Mouse (Mus musculus) midbrain, embryonic 15.5 days (tissue): ENCODE measurements around the gene Rbms2. TPM values are rescaled to one million over a fixed set of nuclear protein-coding genes. Genes with fewer than 3 reads are reported as not detected.
"Not testable (repeated sequence)": the region's sequence is repeated elsewhere in the genome, so short reads cannot be mapped to it uniquely, and the experiment has no call there.

Source experiments
- ATAC-seq: fragments of 200-750 bp; cut with Nextera tagmentation; replicated peaks from 2 replicates; pipeline ENCODE4 v1.8.0; 2017; ENCODE audit warnings: moderate TSS enrichment
- H3K27ac ChIP-seq: fragments of 300-500 bp; sonication (generic); 2 replicates; pipeline ENCODE4 v1.5.1; 2015; ENCODE audit warnings: mild to moderate bottlenecking, inconsistent platforms
- H3K27me3 ChIP-seq: fragments of 300-500 bp; sonication (generic); replicated peaks from 2 replicates; pipeline ENCODE4 v1.6.1; 2015; ENCODE audit warnings: inconsistent platforms
- H3K36me3 ChIP-seq: fragments of 300-500 bp; sonication (generic); replicated peaks from 2 replicates; pipeline ENCODE4 v1.6.1; 2015; ENCODE audit warnings: inconsistent platforms
- H3K4me1 ChIP-seq: fragments of 300-500 bp; sonication (generic); 2 replicates; pipeline ENCODE4 v1.6.1; 2015; ENCODE audit warnings: inconsistent platforms
- H3K4me2 ChIP-seq: fragments of 300-500 bp; sonication (generic); 2 replicates; pipeline ENCODE4 v1.6.1; 2015; ENCODE audit warnings: inconsistent platforms, mild to moderate bottlenecking, moderate library complexity
- H3K4me3 ChIP-seq: fragments of 300-500 bp; sonication (generic); 2 replicates; pipeline ENCODE4 v1.5.1; 2015; ENCODE audit warnings: mild to moderate bottlenecking, inconsistent platforms
- H3K9ac ChIP-seq: fragments of 300-500 bp; sonication (generic); 2 replicates; pipeline ENCODE4 v1.6.1; 2015; ENCODE audit warnings: mild to moderate bottlenecking, inconsistent platforms
- H3K9me3 ChIP-seq: fragments of 300-500 bp; sonication (generic); 2 replicates; pipeline ENCODE4 v1.6.1; 2016; ENCODE audit warnings: inconsistent platforms
- WGBS: fragments of 180-500 bp; shearing (Covaris S2); methylation state at CpG from one replicate; pipeline ENCODE4 v1.1.7; 2015; ENCODE audit warnings: mixed read lengths; 5-methylcytosine and 5-hydroxymethylcytosine counted together
- polyA plus RNA-seq: library from polyadenylated mRNA; unstranded; fragments of >200 nt; fragmentation: Nextera tagmentation; extraction: Ambion mirVana; gene quantifications from 2 replicates; pipeline ENCODE4 v1.2.1, GENCODE M21; 2015

Rbms2 gene
- polyA plus RNA-seq, 1 experiment from 2014 or later = 9.2 TPM

DNA sequence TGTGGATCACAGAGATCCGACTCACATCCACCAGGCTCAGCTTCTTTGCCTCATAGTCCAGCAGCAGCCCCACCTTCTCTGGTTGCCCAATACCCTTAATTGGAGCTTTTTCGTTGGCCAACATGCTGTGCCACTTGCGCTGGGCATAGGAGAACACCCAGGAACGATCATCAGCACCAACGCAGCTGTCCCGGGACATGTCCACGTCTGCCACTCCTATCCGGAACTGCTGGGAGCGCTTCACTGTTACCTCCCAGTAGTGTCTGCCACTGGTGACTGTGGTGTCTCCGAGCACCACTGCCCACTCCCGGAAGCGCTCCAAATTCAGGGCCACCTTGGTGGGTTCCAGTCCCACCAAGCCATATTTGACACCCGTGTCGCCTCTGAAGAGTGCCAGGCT, 30.9 kb upstream of the Rbms2 start:
- Histone ChIP-seq H3K4me1 (peaks cover 13% of the 10 kb centered on the region), H3K9ac (peak overlapping the region; percentile 54), H3K9me3 (no peaks in the 10 kb centered on the region), H3K36me3 (no peaks in the 10 kb centered on the region), H3K4me3 (peak overlapping the region; percentile 68), H3K4me2 (peak overlapping the region; percentile 94), H3K27me3 (no peaks in the 10 kb centered on the region), H3K27ac (peak overlapping the region; percentile 56; the same call in 1 of the 2 replicates)
- 25% methylated on average over 14 of the region's 14 CpGs for WGBS
- ATAC-seq = peak; percentile 52; the same call in 1 of the 2 replicates

DNA sequence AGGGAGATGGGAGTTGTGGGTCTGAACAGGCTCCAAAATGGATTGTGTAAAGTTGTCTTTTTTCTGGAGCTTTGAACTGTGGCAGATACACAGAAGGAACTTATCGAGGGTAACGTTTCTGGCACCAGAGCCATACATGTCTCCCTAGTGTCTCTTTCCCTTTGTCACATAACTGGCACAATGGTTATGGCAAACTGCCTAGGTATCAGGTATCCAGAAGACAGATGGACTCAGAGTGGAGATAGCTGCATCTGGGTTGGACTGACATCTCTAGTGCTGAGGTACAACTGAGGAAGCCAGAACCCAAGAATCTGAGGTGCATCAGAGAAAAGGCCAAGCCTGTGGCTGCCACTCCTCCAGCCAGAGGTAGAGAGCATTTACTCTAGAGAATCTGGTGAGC, 30.0 kb upstream of the Rbms2 start:
- H3K27ac ChIP-seq = no peak overlapping the region
- H3K27me3 ChIP-seq = no peaks in the 10 kb centered on the region
- no peak overlapping the region for H3K4me2 ChIP-seq
- H3K9me3 ChIP-seq = no peaks in the 10 kb centered on the region
- H3K4me1 ChIP-seq = peaks cover 13% of the 10 kb centered on the region
- H3K4me3 ChIP-seq = no peak overlapping the region
- H3K9ac ChIP-seq = no peak overlapping the region
- WGBS = 96% methylated on average over 2 of the region's 2 CpGs
- H3K36me3 ChIP-seq = no peaks in the 10 kb centered on the region
- no peak for ATAC-seq

DNA sequence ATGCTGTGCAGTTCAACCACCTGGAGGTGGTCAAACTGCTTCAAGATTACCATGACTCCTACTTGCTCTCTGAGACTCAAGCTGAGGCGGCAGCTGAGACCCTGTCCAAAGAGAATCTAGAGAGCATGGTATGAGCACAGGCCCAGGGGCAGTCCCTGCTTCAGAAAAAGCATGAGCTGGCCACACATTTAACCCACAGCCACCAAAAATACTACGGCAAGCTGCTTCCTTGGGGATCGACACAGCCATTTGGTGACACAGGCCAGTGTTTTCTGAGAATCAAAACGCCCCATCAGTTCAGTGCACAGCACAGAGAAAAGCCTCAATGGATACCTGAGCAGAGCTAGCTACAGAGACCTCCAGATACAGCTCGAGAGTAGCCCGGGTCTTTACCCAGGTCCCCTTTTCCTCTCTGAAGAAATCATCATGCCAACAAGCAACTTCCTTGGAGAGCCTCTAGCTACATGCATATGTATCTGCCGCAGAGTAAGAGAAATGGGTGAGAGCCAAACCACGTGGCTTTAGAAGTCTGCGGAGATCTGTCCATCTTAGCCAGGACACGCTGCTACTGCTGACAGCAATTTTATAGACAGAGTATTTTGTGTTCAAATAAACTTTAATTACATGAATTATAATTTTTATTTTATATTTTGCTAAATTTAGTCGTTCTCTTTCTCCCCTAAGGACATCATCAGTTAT, 29.4 kb upstream of the Rbms2 start:
- no peak for ATAC-seq
- H3K36me3 ChIP-seq = no peaks in the 10 kb centered on the region
- H3K9ac ChIP-seq = no peak overlapping the region
- H3K4me2 ChIP-seq = no peak overlapping the region
- H3K27ac ChIP-seq = no peak overlapping the region
- no peaks in the 10 kb centered on the region for H3K27me3 ChIP-seq
- no peaks in the 10 kb centered on the region for H3K9me3 ChIP-seq
- no peak overlapping the region for H3K4me3 ChIP-seq
- 94% methylated on average over 11 of the region's 11 CpGs for WGBS
- H3K4me1 ChIP-seq = peaks cover 13% of the 10 kb centered on the region

DNA sequence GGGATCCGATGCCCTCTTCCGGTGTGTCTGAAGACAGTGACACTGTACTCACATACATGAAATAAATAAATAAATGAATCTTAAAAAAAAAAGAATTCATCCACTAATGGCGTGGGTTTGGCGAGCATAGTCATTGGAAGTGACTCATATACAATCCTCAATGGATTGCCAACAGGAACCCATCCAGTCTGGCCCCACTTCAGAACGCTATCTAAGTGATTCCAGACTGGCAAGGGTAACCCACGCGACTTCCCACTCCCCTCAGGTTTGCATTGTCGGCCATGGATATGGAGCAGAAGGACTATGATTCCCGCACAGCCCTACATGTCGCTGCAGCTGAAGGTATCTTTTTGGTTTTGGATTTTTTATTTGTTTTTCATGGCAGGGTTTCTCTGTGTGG, 28.2 kb upstream of the Rbms2 start:
- Histone ChIP-seq H3K27ac (no peak overlapping the region), H3K9me3 (no peaks in the 10 kb centered on the region), H3K27me3 (no peaks in the 10 kb centered on the region), H3K9ac (no peak overlapping the region), H3K4me1 (peaks cover 13% of the 10 kb centered on the region), H3K4me3 (no peak overlapping the region), H3K4me2 (no peak overlapping the region), H3K36me3 (no peaks in the 10 kb centered on the region)
- WGBS = 93% methylated on average over 10 of the region's 10 CpGs
- no peak for ATAC-seq

DNA sequence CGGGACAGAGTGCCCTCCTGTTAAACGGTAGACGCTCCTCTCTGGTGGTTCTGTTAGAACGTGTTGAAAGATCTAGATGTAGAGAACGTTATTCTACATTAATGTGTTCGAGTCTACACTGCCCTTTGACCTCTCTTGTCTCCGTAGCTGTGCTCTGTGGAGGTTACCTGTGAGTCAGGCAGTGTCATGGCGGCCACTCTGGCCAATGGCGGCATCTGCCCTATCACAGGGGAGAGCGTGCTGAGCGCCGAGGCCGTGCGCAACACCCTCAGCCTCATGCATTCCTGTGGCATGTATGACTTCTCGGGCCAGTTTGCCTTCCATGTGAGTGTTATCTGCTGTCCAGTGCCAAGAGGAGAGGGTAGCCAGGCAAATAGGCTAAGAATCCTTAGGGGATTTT, 24.8 kb upstream of the Rbms2 start:
- Histone ChIP-seq H3K9ac (no peak overlapping the region), H3K4me1 (no peaks in the 10 kb centered on the region), H3K27me3 (no peaks in the 10 kb centered on the region), H3K4me3 (no peak overlapping the region), H3K27ac (no peak overlapping the region), H3K4me2 (no peak overlapping the region), H3K9me3 (no peaks in the 10 kb centered on the region), H3K36me3 (no peaks in the 10 kb centered on the region)
- WGBS = 87% methylated on average over 15 of the region's 15 CpGs
- no peak for ATAC-seq

DNA sequence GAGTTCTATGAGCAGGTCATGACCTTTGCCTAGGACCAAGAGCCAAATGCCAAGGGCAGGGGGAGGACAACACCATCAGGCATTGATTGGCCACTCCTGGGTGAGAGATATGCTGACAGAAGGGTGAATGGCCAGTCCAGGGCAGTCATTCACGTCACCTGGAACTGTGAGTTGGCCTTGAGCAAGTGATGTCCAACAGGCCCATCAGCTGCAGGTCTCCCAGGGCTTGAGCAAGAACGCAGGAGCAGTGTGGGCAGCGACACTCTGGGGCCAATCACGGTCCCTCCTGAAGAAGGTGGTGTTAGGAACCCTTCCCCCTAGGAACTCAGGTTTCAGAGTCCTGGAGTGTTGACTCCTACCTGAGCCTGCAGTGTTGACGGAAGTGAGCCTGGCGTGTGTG, 21.8 kb upstream of the Rbms2 start:
- no peaks in the 10 kb centered on the region for H3K4me1 ChIP-seq
- H3K9ac ChIP-seq = no peak overlapping the region
- no peaks in the 10 kb centered on the region for H3K9me3 ChIP-seq
- H3K27ac ChIP-seq = no peak overlapping the region
- no peaks in the 10 kb centered on the region for H3K27me3 ChIP-seq
- 82% methylated on average over 6 of the region's 6 CpGs for WGBS
- no peak overlapping the region for H3K4me2 ChIP-seq
- H3K4me3 ChIP-seq = no peak overlapping the region
- no peaks in the 10 kb centered on the region for H3K36me3 ChIP-seq
- no peak for ATAC-seq

DNA sequence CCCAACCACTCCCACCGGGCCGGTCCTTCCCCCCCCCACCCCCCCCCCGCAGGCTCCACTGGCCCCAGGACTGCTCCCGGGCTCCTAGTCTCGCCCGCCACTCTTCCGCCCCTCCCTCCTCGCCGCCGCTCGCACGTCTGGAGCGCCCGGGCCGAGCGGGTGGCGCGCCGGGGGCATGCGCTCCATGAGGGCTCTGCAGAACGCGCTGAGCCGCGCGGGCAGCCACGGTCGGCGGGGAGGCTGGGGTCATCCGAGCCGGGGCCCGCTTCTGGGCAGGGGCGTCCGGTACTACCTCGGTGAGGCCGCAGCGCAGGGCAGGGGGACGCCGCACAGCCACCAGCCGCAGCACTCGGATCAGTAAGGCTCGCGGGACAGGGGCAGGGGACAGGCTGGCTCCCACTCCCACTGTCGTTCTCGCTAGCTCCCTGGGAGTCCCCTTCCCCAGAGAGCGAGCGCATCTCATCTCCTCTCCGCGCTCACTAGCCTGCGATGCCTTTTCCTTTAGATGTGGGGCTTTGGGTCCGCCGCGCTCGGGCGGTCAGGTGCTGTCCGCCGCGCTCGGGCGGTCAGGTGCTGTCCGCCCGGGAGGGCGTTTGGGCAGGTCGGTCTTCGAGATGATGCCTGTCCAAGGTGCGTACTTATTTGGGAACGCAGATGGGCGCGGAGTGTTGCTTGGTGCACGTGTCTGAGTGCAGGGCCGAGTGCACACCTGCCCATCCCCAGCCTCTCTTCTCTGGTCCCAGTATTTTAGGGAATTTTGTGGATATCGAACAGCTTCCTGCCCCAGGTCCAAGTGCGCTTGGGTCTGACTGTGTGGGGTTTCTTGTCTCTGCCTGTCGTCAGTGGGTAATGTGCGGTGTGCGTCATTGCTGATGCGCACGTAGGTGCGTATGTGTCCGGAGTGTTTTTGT, 14.7 kb upstream of the Rbms2 start:
- peak; percentile 91 for ATAC-seq
- Histone ChIP-seq H3K4me1 (peaks cover 14% of the 10 kb centered on the region), H3K27ac (0 out of 2 replicates have a peak overlapping the region, but pooled peaks have one; percentile 24), H3K9ac (peak overlapping the region; percentile 56), H3K27me3 (peaks cover 21% of the 10 kb centered on the region), H3K4me3 (peak overlapping the region; percentile 66), H3K4me2 (peak overlapping the region; percentile 99), H3K9me3 (no peaks in the 10 kb centered on the region), H3K36me3 (no peaks in the 10 kb centered on the region)
- under 1% methylated on average over 73 of the region's 79 CpGs for WGBS

DNA sequence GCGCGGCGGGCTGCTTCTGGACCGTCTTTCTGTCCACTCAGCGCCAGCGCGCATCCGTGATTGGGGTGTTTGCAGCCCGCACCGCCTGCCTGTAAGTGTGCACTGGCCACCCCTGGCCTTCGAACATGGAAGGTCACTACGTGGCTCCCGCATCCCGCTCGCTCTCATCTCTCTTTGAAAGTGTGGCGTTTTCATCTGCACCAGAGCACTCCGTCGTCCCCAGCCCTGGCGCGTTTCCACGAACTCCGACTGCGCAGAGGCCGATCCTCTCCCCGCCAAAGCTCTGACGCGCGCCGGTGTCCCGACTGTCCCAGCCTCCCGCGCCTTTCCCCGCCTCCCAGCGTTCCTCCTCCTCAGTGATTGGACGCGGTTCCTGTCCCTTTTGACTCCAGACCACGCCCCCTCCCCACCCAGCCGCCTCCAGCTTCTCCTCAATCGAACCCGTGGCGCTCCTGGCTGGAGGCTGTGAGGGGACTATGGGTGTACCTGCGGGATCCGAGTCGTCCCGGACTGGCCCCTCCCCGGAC, 14.0 kb upstream of the Rbms2 start, which contains the start of gene Gls2:
TSS of gene Gls2 (plus strand) at position 434 of the 527 bp plus-strand sequence.
- under 1% methylated on average over 45 of the region's 46 CpGs for WGBS
- peak within 1 kb of the TSS; percentile 42; the same call in 1 of the 2 replicates for H3K27ac ChIP-seq
- ATAC-seq = peak; percentile 97

DNA sequence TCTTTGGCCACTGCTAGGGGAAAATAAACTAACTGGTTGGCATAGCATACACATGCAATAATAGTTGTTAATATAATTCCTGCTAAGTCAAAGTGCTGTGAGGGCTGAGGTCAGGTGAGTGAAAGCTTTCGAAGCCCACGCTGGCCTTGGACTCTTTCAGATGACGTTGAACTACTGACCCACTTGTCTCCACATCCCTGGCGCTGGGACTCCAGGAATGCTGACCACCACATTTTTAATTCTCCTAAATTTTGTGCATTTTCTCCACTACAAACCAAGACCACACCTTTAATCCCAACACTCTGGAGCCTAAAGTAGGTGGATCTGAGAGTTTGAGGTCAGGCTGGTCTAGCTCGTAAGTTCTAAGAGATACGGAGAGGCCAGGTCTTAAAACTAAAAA, 13.0 kb upstream of the Rbms2 start:
- Histone ChIP-seq H3K36me3 (no peaks in the 10 kb centered on the region), H3K27ac (no peak overlapping the region), H3K4me2 (no peak overlapping the region), H3K27me3 (peaks cover 21% of the 10 kb centered on the region), H3K9ac (no peak overlapping the region), H3K9me3 (no peaks in the 10 kb centered on the region), H3K4me1 (peaks cover 14% of the 10 kb centered on the region), H3K4me3 (no peak overlapping the region)
- WGBS = 93% methylated on average over 6 of the region's 6 CpGs
- ATAC-seq = no peak

More for the DNA sequence above, 14.0 kb upstream of the Rbms2 start, which contains the start of gene Gls2:
- peak within 1 kb of the TSS; percentile 99 for H3K4me2 ChIP-seq
- H3K36me3 ChIP-seq = no peaks in the 10 kb centered on the region
- peak within 1 kb of the TSS; percentile 66 for H3K4me3 ChIP-seq
- peaks cover 14% of the 10 kb centered on the region for H3K4me1 ChIP-seq
- H3K9me3 ChIP-seq = no peaks in the 10 kb centered on the region
- H3K9ac ChIP-seq = peak within 1 kb of the TSS; percentile 56
- peaks cover 21% of the 10 kb centered on the region for H3K27me3 ChIP-seq

DNA sequence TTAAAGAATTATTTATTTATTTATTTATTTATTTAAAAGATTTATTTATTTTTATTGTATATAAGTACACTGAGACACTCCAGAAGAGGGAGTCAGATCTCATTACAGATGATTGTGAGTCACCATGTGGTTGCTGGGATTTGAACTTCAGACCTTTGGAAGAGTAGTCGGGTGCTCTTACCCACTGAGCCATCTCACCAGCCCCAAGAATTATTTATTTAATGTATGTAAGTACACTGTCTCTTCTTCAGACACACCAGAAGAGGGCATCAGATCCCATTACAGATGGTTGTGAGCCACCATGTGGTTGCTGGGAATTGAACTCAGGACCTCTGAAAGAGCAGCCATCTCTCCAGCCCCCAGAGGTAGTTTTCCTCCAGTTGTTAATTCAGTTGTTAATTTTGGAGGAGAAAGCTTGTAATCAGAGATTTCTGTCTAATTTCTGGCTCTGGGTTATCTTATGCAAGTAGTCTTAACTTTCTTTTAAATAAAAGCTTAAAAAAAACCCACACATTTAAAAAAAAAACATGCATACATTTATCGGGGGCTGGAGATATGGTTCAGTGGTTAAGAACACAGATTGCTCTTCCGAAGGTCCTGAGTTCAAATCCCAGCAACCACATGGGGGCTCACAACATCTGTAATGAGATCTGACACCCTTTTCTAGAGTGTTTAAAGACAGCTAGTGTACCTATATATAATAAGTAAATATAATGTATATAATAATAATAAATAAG, 12.1 kb upstream of the Rbms2 start:
- H3K9me3 ChIP-seq, H3K9ac ChIP-seq, H3K36me3 ChIP-seq, ATAC-seq, H3K4me3 ChIP-seq, H3K27ac ChIP-seq, H3K4me2 ChIP-seq: not testable (repeated sequence)
- H3K4me1 ChIP-seq = peaks cover 14% of the 10 kb centered on the region
- WGBS = 89% methylated on average over 3 of the region's 3 CpGs
- peaks cover 21% of the 10 kb centered on the region for H3K27me3 ChIP-seq

DNA sequence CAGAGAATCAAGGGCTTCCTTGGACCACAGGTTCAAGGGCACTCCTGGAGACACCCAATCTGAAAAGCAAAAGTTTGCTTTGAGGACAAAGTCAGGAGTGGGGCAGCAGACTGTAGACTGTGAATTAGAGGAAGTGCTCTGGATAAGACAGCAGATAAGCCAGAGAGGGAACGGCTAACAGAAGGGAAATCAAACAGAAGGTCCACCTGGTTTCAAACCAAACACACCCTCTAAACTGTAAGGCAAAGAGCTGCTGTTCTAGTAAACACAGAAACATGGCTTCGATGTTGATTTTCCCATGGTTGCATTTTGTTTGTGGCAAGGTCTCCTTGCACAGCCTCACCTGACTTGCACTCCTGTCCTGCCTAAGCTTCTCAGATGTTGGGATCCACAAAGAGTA, 11.4 kb upstream of the Rbms2 start:
- Histone ChIP-seq H3K9me3 (no peaks in the 10 kb centered on the region), H3K9ac (no peak overlapping the region), H3K4me3 (no peak overlapping the region), H3K4me1 (peaks cover 14% of the 10 kb centered on the region), H3K4me2 (no peak overlapping the region), H3K27me3 (peaks cover 18% of the 10 kb centered on the region), H3K27ac (no peak overlapping the region), H3K36me3 (no peaks in the 10 kb centered on the region)
- 90% methylated on average over 2 of the region's 2 CpGs for WGBS
- ATAC-seq = no peak
